Comparison of ENCODE assay signal across 23 mouse cellular contexts in genomic region chrX:12591401-12591943, GRCm38 (mm10). TPM values are rescaled to one million over a fixed set of nuclear protein-coding genes. Genes with fewer than 3 reads are reported as not detected.
DNase-seq lines count a peak whose midpoint lies in the region; ATAC-seq and TF ChIP-seq lines count a peak whose summit lies in the region.
"Had no signal": no experiment of that assay in that cellular context is flagged by ENCODE, and none has a peak within 500 bp of the region (broad histone marks: within the 10 kb centered on the region; RNA-seq: fewer than 3 reads in every experiment).

No protein-coding gene starts in this region.

- H3K36me3 ChIP-seq in megakaryocyte, embryonic 14.5 days (replicated peaks; ENCODE audit: low read length), result peaks cover 19% of the 10 kb centered on the region
- H3K36me3 ChIP-seq: embryonic facial prominence, embryonic 15.5 days; hindbrain, embryonic 15.5 days had no signal

- TF ChIP-seq CTCF in bone marrow, adult 2 months (IDR thresholded peaks at IDR 0.05; ENCODE audit: control insufficient read depth, insufficient read depth, low read length), result no peak

- peak overlapping the region; percentile 39; the same call in 1 of the 2 replicates for H3K27ac ChIP-seq in bone marrow, adult 2 months (ENCODE audit: control insufficient read depth, insufficient read depth, low read depth, low read length, poor library complexity)
- H3K27ac ChIP-seq: embryonic facial prominence, embryonic 15.5 days; heart, embryonic 10.5 days; hindbrain, embryonic 15.5 days; kidney, postnatal 0 days; limb, embryonic 13.5 days; liver, embryonic 14.5 days; midbrain, embryonic 10.5 days; neural tube, embryonic 13.5 days had no signal

- DNase-seq in frontal cortex, postnatal 36 days (ENCODE audit: low spot score in 2 of 2), result peak; percentile 15 to 18
- DNase-seq in frontal cortex, postnatal 10 days (ENCODE audit: low spot score in 2 of 2), result no peak
- DNase-seq in telencephalon, adult 2 months (ENCODE audit: low read depth, low spot score), result peak; percentile 48
- no peak for DNase-seq in adrenal gland, adult 18-20 months (ENCODE audit: low spot score in 2 of 2)
- DNase-seq: cerebellum, adult 9-10 months; lung, embryonic 14.5 days; retina, postnatal 1 day; thymus, postnatal 25 days had no signal

- peaks cover 10% of the 10 kb centered on the region for H3K4me1 ChIP-seq in megakaryocyte, embryonic 14.5 days
- H3K4me1 ChIP-seq in bone marrow, adult 2 months (ENCODE audit: control insufficient read depth, insufficient read depth, low read length), result peaks cover 3% of the 10 kb centered on the region; the same call in 1 of the 2 replicates
- H3K4me1 ChIP-seq: embryonic facial prominence, embryonic 15.5 days; heart, embryonic 10.5 days had no signal

- WGBS in bone marrow, adult 2 months, result 44% methylated on average over 8 of the region's 8 CpGs

- peaks cover 15% of the 10 kb centered on the region for H3K27me3 ChIP-seq in megakaryocyte, embryonic 14.5 days (replicated peaks)
- H3K27me3 ChIP-seq: embryonic facial prominence, embryonic 15.5 days; hindbrain, embryonic 15.5 days; neural tube, embryonic 13.5 days had no signal

- peak overlapping the region; percentile 18 for H3K4me3 ChIP-seq in megakaryocyte, embryonic 14.5 days (replicated peaks)
- H3K4me3 ChIP-seq in bone marrow, adult 2 months (replicated peaks; ENCODE audit: control insufficient read depth, low read depth, low read length), result no peak overlapping the region
- H3K4me3 ChIP-seq: embryonic facial prominence, embryonic 15.5 days; heart, embryonic 10.5 days; hindbrain, embryonic 15.5 days; limb, embryonic 13.5 days; midbrain, embryonic 10.5 days; myocyte; neural tube, embryonic 13.5 days had no signal

- peaks cover 4% of the 10 kb centered on the region for H3K9me3 ChIP-seq in megakaryocyte, embryonic 14.5 days
- H3K9me3 ChIP-seq: embryonic facial prominence, embryonic 15.5 days; heart, embryonic 10.5 days; hindbrain, embryonic 15.5 days; limb, embryonic 13.5 days; midbrain, embryonic 10.5 days; neural tube, embryonic 13.5 days had no signal

- ATAC-seq in megakaryocyte, adult 5-6 weeks (ENCODE audit: poor library complexity, severe bottlenecking), result no peak
- ATAC-seq: CD4-positive, CD25-positive, alpha-beta regulatory T cell, adult 4 months; forebrain, embryonic 14.5 days; midbrain, embryonic 16.5 days had no signal

- TF ChIP-seq POLR2A in bone marrow, adult 2 months (IDR thresholded peaks at IDR 0.05; ENCODE audit: borderline replicate concordance, control insufficient read depth, low read depth, low read length), result no peak

RNA-seq across cellular contexts. Expression of gene Atp6ap2, which starts 3.9 kb away (rescaled TPM):
- polyA plus RNA-seq in megakaryocyte, embryonic 14.5 days (2012; ENCODE audit: insufficient read depth, low replicate concordance), result 1.1 TPM in 1 of 2 replicates, not detected in the other
- total RNA-seq in megakaryocyte, adult 5-6 weeks (2015), result 120 and 144 TPM in 2 replicates
- total RNA-seq in megakaryocyte, adult 5-6 weeks (2017), result 87.9 and 102 TPM in 2 replicates
- polyA plus RNA-seq in bone marrow, adult 2 months (2011; ENCODE audit: insufficient read depth, insufficient read length, low replicate concordance, missing spikeins), result 13.3 and 22.0 TPM in 2 replicates
- total RNA-seq in adrenal gland, adult 18-20 months (2021), result 10 to 100 TPM; 54.5 to 67.5 TPM

Comparison
In these comparisons a context has a peak if more than half of its experiments do, and no peak if none do; other contexts are left out.
1. DNase-seq: peak in frontal cortex, postnatal 36 days (2 of 2) and telencephalon, adult 2 months (single experiment); none in frontal cortex, postnatal 10 days (0 of 2) and adrenal gland, adult 18-20 months (0 of 2).